Mouse (Mus musculus) intestine, postnatal 0 days (tissue): ENCODE data around the gene AU018091. TPM values are rescaled to one million over a fixed set of nuclear protein-coding genes. Genes with fewer than 3 reads are reported as not detected.

Source experiments
- ATAC-seq: fragments of 200-750 bp; cut with Nextera tagmentation; 2 replicates; pipeline ENCODE4 v1.8.0; 2017; ENCODE audit warnings: mild to moderate bottlenecking, moderate TSS enrichment, moderate library complexity
- H3K27ac ChIP-seq: fragments of 300-500 bp; sonication (generic); 2 replicates; pipeline ENCODE4 v1.5.1; 2014; ENCODE audit warnings: mild to moderate bottlenecking, low read depth, low read length, moderate library complexity
- H3K27me3 ChIP-seq: fragments of 300-500 bp; sonication (generic); replicated peaks from 2 replicates; pipeline ENCODE4 v1.6.1; 2014; ENCODE audit warnings: low read length, mixed read lengths; ENCODE audit not compliant: control insufficient read depth, insufficient read depth
- H3K36me3 ChIP-seq: fragments of 300-500 bp; sonication (generic); 2 replicates; pipeline ENCODE4 v1.6.1; 2014; ENCODE audit warnings: mild to moderate bottlenecking, moderate library complexity; ENCODE audit not compliant: control insufficient read depth, insufficient read depth
- H3K4me1 ChIP-seq: fragments of 300-500 bp; sonication (generic); replicated peaks from 2 replicates; pipeline ENCODE4 v1.6.1; 2014; ENCODE audit warnings: antibody characterized with exemption, low read length, mixed read lengths; ENCODE audit not compliant: control insufficient read depth, insufficient read depth
- H3K4me2 ChIP-seq: fragments of 300-500 bp; sonication (generic); replicated peaks from 2 replicates; pipeline ENCODE4 v1.6.1; 2014; ENCODE audit warnings: low read depth, mild to moderate bottlenecking, moderate library complexity
- H3K4me3 ChIP-seq: fragments of 300-500 bp; sonication (generic); 2 replicates; pipeline ENCODE4 v1.5.1; 2014; ENCODE audit warnings: low read depth, low read length
- H3K9ac ChIP-seq: fragments of 300-500 bp; sonication (generic); 2 replicates; pipeline ENCODE4 v1.6.1; 2014; ENCODE audit warnings: mild to moderate bottlenecking, low read depth, low read length
- H3K9me3 ChIP-seq: fragments of 300-500 bp; sonication (generic); 2 replicates; pipeline ENCODE4 v1.6.1; 2016; ENCODE audit warnings: mixed run types; ENCODE audit not compliant: control insufficient read depth
- CTCF ChIP-seq: sonication (generic); IDR thresholded peaks from 2 replicates; pipeline ENCODE4 v1.5.1; 2016; ENCODE audit warnings: low read depth, mild to moderate bottlenecking, control low read depth, antibody characterized with exemption, moderate library complexity
- WGBS: fragments of 180-500 bp; shearing (Covaris S2); extraction: QIAGEN DNeasy Blood & Tissue Kit; methylation state at CpG from one replicate; pipeline ENCODE4 v1.1.7; 2014; 5-methylcytosine and 5-hydroxymethylcytosine counted together
- polyA plus RNA-seq: library from polyadenylated mRNA; unstranded; fragments of >200 nt; fragmentation: Nextera tagmentation; extraction: Ambion mirVana; gene quantifications from 2 replicates; pipeline ENCODE4 v1.2.1, GENCODE M21; 2015

AU018091 gene
- polyA plus RNA-seq, result not detected in 2 replicates

DNA sequence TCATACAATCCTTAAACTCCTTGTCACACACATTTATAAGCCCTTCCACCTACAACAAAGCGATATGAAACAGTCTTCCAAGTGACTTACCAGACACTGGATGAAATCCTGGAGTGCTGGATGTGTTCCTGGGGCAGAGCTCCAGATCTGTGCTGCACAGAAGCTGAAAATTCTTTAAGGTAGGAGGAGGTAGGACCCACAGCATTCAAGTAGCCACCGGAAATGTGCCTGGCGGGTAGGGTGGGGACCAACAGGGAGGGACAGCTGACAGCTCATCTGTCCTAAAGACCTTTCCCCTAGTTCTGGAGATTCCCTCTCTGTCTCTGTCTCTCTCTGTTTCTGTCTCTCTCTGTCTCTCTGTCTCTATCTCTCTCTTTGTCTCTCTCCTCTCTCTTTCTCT, at the start of gene AU018091:
AU018091 (minus strand) TSS at position 279 of the 400 bp plus-strand sequence.
- Histone ChIP-seq H3K9me3 (no peaks in the 10 kb centered on the region), H3K36me3 (no peaks in the 10 kb centered on the region), H3K27me3 (no peaks in the 10 kb centered on the region), H3K4me2 (no peak within 1 kb of the TSS), H3K9ac (no peak within 1 kb of the TSS), H3K4me1 (no peaks in the 10 kb centered on the region), H3K4me3 (no peak within 1 kb of the TSS), H3K27ac (no peak within 1 kb of the TSS)
- WGBS, result 62% methylated on average over 3 of the region's 3 CpGs
- no peak for TF ChIP-seq CTCF
- no peak for ATAC-seq

DNA sequence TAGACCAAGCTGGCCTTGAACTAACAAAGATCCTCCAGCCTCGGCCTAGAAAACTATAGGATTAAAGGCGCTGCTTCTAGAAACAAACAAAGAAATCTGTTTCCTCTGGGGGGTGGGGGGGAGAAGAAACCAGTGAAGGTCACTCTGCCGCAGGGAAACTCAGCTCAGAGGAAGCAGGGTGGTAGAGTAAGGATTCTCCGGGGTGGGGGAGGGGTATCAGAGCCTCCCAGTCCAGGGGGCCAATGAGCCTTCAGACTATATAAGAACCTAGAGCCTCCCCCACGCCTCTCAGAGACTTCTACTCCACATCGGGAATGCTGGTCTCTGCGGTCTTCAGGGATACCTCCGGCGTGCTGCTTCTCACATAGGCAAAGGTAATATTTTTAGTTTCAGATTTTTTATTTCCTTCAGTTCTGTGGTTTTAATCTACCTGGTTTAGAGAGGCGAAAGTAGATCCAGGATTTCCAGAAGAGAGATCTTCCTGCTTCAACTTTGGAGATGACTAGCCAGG, 48.6 kb upstream of the AU018091 start:
- Histone ChIP-seq H3K9ac (no peak overlapping the region), H3K9me3 (no peaks in the 10 kb centered on the region), H3K4me1 (no peaks in the 10 kb centered on the region), H3K4me2 (no peak overlapping the region), H3K36me3 (no peaks in the 10 kb centered on the region), H3K27me3 (peaks cover 14% of the 10 kb centered on the region), H3K27ac (no peak overlapping the region), H3K4me3 (no peak overlapping the region)
- TF ChIP-seq CTCF, result no peak
- WGBS, result 24% methylated on average over 10 of the region's 10 CpGs
- no peak for ATAC-seq

DNA sequence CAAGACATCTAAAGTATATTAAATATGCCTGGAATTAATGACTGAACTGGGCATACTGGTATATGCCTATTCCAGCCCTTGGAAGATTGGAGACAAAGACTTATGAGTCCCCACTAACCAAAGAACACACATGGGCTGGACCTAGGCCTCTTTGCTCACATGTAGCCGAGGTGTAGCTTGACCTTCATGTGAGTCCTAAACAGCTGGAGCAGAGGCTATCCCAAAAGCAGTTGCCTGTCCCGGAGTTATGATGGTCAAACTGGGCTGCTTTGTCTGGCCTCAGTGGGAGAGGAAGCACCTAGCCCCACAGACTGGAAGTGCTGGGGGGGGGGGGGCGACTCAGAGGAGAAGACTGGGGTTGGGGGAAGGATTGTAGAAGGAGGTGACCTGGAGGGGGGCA, 47.3 kb upstream of the AU018091 start:
- Histone ChIP-seq H3K4me3 (no peak overlapping the region), H3K4me2 (no peak overlapping the region), H3K27ac (no peak overlapping the region), H3K9ac (no peak overlapping the region), H3K4me1 (no peaks in the 10 kb centered on the region), H3K9me3 (no peaks in the 10 kb centered on the region), H3K27me3 (peaks cover 14% of the 10 kb centered on the region), H3K36me3 (no peaks in the 10 kb centered on the region)
- 89% methylated on average over 2 of the region's 3 CpGs for WGBS
- TF ChIP-seq CTCF, result no peak
- no peak for ATAC-seq

DNA sequence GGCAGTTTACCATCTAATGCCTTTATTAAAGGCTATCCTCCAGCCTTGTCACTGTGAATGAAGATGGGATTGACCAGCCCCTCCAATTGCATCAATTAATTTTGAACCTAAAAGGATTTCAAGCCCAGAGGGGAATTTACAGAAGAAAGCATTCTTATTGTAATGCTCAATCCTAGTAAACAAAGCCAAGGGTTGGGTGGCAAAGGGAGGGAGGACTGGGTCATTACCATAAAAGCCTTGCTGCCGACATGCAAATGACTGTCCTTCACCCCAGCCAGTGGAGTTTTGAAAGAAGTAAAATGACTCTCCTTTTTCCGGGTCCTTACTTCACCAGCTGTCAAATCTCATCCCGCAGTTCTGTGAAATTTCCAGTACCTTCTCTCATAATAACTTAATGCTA, 44.6 kb upstream of the AU018091 start:
- H3K4me2 ChIP-seq, result no peak overlapping the region
- ATAC-seq, result no peak
- no peak overlapping the region for H3K27ac ChIP-seq
- no peaks in the 10 kb centered on the region for H3K36me3 ChIP-seq
- H3K4me3 ChIP-seq, result no peak overlapping the region
- 21% methylated on average over 3 of the region's 3 CpGs for WGBS
- H3K9ac ChIP-seq, result no peak overlapping the region
- no peaks in the 10 kb centered on the region for H3K9me3 ChIP-seq
- H3K4me1 ChIP-seq, result no peaks in the 10 kb centered on the region
- no peak for TF ChIP-seq CTCF
- H3K27me3 ChIP-seq, result peaks cover 6% of the 10 kb centered on the region; the same call in 1 of the 2 replicates

DNA sequence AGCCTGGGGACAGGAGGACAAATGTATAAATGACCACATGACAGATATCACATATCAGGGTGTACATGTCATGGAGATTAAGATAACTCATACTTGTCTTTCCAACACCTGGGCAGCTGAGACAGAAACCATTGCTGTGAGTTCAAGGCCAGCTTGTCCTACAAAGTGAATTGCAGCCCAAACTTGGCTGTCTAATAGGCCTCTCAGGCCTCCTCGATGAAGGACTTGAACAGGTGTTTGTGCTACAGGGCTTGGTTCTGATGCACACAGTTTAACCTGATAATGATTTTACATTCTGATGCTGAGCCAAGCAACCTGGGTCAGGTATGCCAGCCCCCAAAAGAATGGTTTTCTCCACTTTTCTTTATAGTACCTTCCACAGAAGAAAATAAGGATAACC, 44.2 kb upstream of the AU018091 start:
- no peak overlapping the region for H3K4me3 ChIP-seq
- WGBS, result 57% methylated on average over 1 of the region's 1 CpGs
- no peak for ATAC-seq
- H3K36me3 ChIP-seq, result no peaks in the 10 kb centered on the region
- no peak overlapping the region for H3K27ac ChIP-seq
- no peak overlapping the region for H3K9ac ChIP-seq
- H3K4me1 ChIP-seq, result no peaks in the 10 kb centered on the region
- H3K4me2 ChIP-seq, result no peak overlapping the region
- 0 out of 2 replicates have a peak, but pooled peaks cover 2% of the 10 kb centered on the region for H3K27me3 ChIP-seq
- no peak for TF ChIP-seq CTCF
- H3K9me3 ChIP-seq, result no peaks in the 10 kb centered on the region

DNA sequence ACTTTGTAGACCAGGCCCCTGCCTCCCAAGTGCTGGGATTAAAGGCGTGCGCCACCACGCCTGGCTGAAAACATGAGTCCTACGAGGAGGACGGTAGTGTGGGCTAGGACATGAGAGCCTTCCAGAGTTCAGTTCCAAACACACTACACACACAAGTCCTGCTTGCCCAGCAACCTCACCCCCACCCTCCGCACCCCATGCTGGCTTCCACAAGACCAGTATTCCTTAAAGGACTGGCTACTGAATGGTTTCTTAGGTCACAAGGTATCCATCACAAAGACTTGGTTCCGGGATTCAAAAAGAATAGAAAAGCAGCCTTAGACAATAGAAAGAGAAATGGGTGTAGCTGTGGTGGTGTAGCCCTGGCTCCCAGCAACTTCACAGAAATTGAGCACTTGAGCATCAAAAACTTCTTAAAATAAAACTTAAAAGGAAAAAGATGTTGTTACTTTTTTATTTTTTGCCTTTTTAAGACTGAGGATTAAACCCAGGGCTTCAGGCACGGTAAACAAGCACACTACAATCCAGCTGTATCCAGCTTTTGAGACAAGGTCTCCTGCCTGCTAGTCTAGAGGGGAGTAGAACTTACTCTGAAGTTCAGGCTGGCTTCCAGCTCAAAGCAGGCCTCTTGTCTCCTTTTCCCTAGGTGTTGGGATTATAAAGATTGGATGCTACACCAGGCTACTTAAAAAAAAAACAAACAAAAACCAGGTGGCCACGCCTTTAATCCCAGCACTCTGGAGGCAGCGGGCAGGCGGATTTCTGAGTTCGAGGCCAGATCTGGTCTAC, 43.2 kb upstream of the AU018091 start:
- H3K36me3 ChIP-seq, result no peaks in the 10 kb centered on the region
- no peaks in the 10 kb centered on the region for H3K27me3 ChIP-seq
- no peak overlapping the region for H3K4me3 ChIP-seq
- no peak for ATAC-seq
- no peak for TF ChIP-seq CTCF
- 74% methylated on average over 12 of the region's 12 CpGs for WGBS
- no peaks in the 10 kb centered on the region for H3K9me3 ChIP-seq
- H3K4me2 ChIP-seq, result no peak overlapping the region
- no peaks in the 10 kb centered on the region for H3K4me1 ChIP-seq
- no peak overlapping the region for H3K27ac ChIP-seq
- no peak overlapping the region for H3K9ac ChIP-seq
